Mouse (Mus musculus) spleen, adult 2 months (tissue): ENCODE results near the gene Hsd11b2. TPM values are rescaled to one million over a fixed set of nuclear protein-coding genes. Genes with fewer than 3 reads are reported as not detected.

Source experiments
- DNase-seq, 2 experiments: peaks; one replicate each; pipeline versions ENCODE4 v3.0.0 to v3.0.0-alpha.2; 2012 to 2021; ENCODE audit warnings: low spot score in 2 of 2, low read depth in 1 of 2
- H3K27ac ChIP-seq: fragments of 200-500 bp; 2 replicates; pipeline ENCODE4 v1.5.1; 2012; ENCODE audit warnings: low read length, inconsistent platforms; ENCODE audit not compliant: insufficient read depth
- H3K27me3 ChIP-seq: fragments of 200-500 bp; 2 replicates; pipeline ENCODE4 v1.6.1; 2012; ENCODE audit warnings: mild to moderate bottlenecking, moderate library complexity, low read length, inconsistent platforms; ENCODE audit not compliant: control insufficient read depth, insufficient read depth
- H3K36me3 ChIP-seq: fragments of 200-500 bp; 2 replicates; pipeline ENCODE4 v1.6.1; 2012; ENCODE audit warnings: mild to moderate bottlenecking, low read length, inconsistent platforms; ENCODE audit not compliant: control insufficient read depth, insufficient read depth
- H3K4me1 ChIP-seq: fragments of 200-500 bp; 2 replicates; pipeline ENCODE4 v1.6.1; 2011; ENCODE audit warnings: inconsistent platforms; ENCODE audit not compliant: control insufficient read depth, insufficient read depth, insufficient read length
- H3K4me3 ChIP-seq: fragments of 200-500 bp; 2 replicates; pipeline ENCODE4 v1.5.1; 2011; ENCODE audit warnings: mild to moderate bottlenecking, inconsistent platforms; ENCODE audit not compliant: insufficient read depth, insufficient read length; ENCODE audit errors: extremely low read depth
- CTCF ChIP-seq: fragments of 200-500 bp; IDR thresholded peaks from 2 replicates; pipeline ENCODE4 v1.5.1; 2011; ENCODE audit warnings: mild to moderate bottlenecking, inconsistent platforms; ENCODE audit not compliant: insufficient read depth, insufficient read length, insufficient replicate concordance; ENCODE audit errors: extremely low read depth
- POLR2A ChIP-seq: fragments of 200-500 bp; IDR thresholded peaks from 2 replicates; pipeline ENCODE4 v1.6.1; 2011; ENCODE audit warnings: low read depth, low read length, inconsistent platforms
- WGBS: fragments of 180-500 bp; shearing (Covaris S2); methylation state at CpG from one replicate; pipeline ENCODE4 v1.1.7; 2018; 5-methylcytosine and 5-hydroxymethylcytosine counted together
- polyA plus RNA-seq: library from polyadenylated mRNA; depleted of rRNA; stranded (reverse); fragments of >200 nt; gene quantifications from 2 replicates; pipeline ENCODE4 v1.2.3, GENCODE M21; 2012

Gene Hsd11b2
- polyA plus RNA-seq, 1 experiment: 0.44 TPM

DNA sequence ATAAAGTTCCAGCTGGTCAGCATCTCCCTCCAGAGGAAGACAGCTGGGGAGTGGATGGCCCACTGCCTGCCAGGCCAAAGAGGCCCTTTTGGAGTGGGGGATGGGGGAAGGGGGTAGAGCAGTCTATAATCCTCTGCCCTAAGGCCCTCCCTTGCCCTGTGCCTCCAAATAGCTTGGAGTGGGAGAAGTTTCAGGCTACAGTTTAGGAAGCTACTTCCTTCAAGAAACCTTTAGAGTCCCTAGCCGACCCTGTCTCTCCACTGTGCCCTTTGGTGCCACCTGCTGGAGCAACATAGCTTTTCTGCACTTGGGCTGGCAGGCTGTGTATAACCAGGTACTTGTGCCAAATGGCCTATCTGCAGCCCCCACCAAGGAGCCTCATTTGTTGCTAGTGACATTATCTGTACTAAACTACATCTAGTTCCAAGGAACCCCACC is 15.4 kb downstream of the Hsd11b2 start:
- Histone ChIP-seq H3K27me3 (no peaks in the 10 kb centered on the region), H3K4me3 (no peak overlapping the region), H3K27ac (no peak overlapping the region), H3K4me1 (no peaks in the 10 kb centered on the region), H3K36me3 (peaks cover 22% of the 10 kb centered on the region)
- DNase-seq: peak; percentile 27 to 58
- TF ChIP-seq CTCF (peak; percentile 57; the same call in 1 of the 2 replicates), POLR2A (no peak)
- 4% methylated on average over 1 of the region's 1 CpGs for WGBS

DNA sequence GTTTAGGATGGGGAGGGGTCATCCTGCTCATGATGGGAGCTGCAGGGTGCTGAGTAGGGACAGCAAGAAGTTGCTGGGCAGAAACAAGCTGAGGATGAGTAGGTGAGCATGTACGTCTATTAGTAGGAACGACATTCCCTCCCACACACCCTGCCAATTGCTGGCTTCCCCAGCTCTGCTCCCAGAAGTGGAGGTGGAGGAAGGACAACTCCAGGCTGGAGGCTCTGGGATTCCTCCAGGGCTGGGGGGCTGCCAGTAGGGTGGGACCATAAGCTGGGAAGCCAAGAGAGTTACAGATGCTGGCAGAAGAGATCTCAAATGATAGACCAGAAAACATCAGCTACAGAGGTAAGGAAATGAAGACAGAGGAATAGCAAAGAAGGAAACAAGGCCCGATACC is 18.0 kb downstream of the Hsd11b2 start:
- no peak for DNase-seq
- no peaks in the 10 kb centered on the region for H3K4me1 ChIP-seq
- no peak overlapping the region for H3K4me3 ChIP-seq
- H3K36me3 ChIP-seq: peaks cover 18% of the 10 kb centered on the region
- H3K27me3 ChIP-seq: no peaks in the 10 kb centered on the region
- no peak for TF ChIP-seq POLR2A
- TF ChIP-seq CTCF: no peak
- 94% methylated on average over 3 of the region's 3 CpGs for WGBS
- H3K27ac ChIP-seq: no peak overlapping the region

GRCm38 (mm10) chr8:105537011-105537677 is 18.6 kb downstream of the Hsd11b2 start:
- H3K27ac ChIP-seq: no peak overlapping the region
- TF ChIP-seq POLR2A: no peak
- TF ChIP-seq CTCF: no peak
- WGBS: 87% methylated on average over 6 of the region's 6 CpGs

GRCm38 (mm10) chr8:105538940-105539339 is 20.4 kb downstream of the Hsd11b2 start:
- no peaks in the 10 kb centered on the region for H3K27me3 ChIP-seq
- 89% methylated on average over 4 of the region's 4 CpGs for whole genome bisulfite sequencing
- H3K36me3 ChIP-seq: peaks cover 18% of the 10 kb centered on the region
- no peak overlapping the region for H3K4me3 ChIP-seq
- H3K4me1 ChIP-seq: peaks cover 6% of the 10 kb centered on the region; the same call in 1 of the 2 replicates
- no peak for DNase-seq
- TF ChIP-seq POLR2A (no peak), CTCF (no peak)
- no peak overlapping the region for H3K27ac ChIP-seq

More at GRCm38 (mm10) chr8:105537011-105537677, 18.6 kb downstream of the Hsd11b2 start:
- no peak for DNase-seq
- Histone ChIP-seq H3K36me3 (peaks cover 18% of the 10 kb centered on the region), H3K27me3 (no peaks in the 10 kb centered on the region), H3K4me3 (no peak overlapping the region), H3K4me1 (no peaks in the 10 kb centered on the region)

GRCm38 (mm10) chr8:105542032-105542656 is 23.6 kb downstream of the Hsd11b2 start:
- TF ChIP-seq POLR2A: no peak
- no peak for TF ChIP-seq CTCF
- H3K4me3 ChIP-seq: no peak overlapping the region
- H3K4me1 ChIP-seq: peaks cover 6% of the 10 kb centered on the region; the same call in 1 of the 2 replicates
- H3K36me3 ChIP-seq: peaks cover 16% of the 10 kb centered on the region
- no peak overlapping the region for H3K27ac ChIP-seq
- WGBS: 83% methylated on average over 3 of the region's 3 CpGs
- H3K27me3 ChIP-seq: no peaks in the 10 kb centered on the region
- no peak for DNase-seq

DNA sequence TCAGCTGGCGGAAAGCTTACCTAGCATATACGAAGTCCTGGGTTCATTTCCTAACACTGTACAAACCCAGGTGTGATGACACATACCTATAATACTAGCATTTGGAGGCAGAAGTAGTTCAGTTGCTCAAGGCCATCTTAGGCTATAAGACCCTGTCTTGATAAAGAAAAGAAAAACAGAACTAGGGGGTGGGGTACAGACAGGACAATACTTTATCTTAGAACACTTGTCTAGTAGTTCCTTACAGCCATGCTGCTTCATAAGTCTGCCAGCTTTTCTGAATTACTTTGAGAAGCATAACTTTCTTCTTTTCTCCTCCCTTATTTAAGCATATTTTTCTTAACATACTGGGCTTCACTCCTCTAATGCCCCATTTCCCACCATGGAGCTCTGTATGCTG is 24.3 kb downstream of the Hsd11b2 start:
- Histone ChIP-seq H3K4me1 (peaks cover 6% of the 10 kb centered on the region; the same call in 1 of the 2 replicates), H3K4me3 (no peak overlapping the region), H3K27ac (no peak overlapping the region), H3K36me3 (peaks cover 11% of the 10 kb centered on the region), H3K27me3 (no peaks in the 10 kb centered on the region)
- TF ChIP-seq CTCF: no peak
- TF ChIP-seq POLR2A: no peak
- 78% methylated on average over 2 of the region's 2 CpGs for WGBS
- no peak for DNase-seq

DNA sequence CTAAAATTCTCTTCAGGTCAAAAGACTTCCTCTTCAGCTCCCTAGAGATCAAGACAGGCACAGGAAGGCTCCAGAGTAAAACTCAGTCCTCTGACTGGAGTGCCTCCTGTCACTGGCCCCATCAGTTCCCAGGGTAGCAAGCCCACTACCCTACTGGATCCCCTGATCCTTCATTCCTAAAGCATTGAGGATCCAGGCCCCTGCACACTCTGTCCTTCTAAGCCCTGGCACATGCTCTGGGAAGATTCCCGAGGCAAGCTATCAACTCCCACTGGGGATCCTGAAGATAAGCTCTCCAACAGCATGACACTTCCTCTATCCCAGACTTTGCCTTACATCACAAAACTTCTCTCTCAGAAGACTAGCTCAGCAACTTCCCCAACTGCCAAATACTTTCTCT is 25.1 kb downstream of the Hsd11b2 start:
- 40% methylated on average over 1 of the region's 1 CpGs for WGBS
- Histone ChIP-seq H3K4me3 (no peak overlapping the region), H3K4me1 (peaks cover 6% of the 10 kb centered on the region; the same call in 1 of the 2 replicates), H3K27me3 (no peaks in the 10 kb centered on the region), H3K27ac (peak overlapping the region; percentile 35; the same call in 1 of the 2 replicates), H3K36me3 (peaks cover 3% of the 10 kb centered on the region)
- DNase-seq: no peak
- TF ChIP-seq CTCF (no peak), POLR2A (no peak)
